Mouse (Mus musculus) kidney, postnatal 0 days (tissue): ENCODE data around the gene Dnajb5. TPM values are rescaled to one million over a fixed set of nuclear protein-coding genes. Genes with fewer than 3 reads are reported as not detected.

Source experiments
- ATAC-seq: fragments of 200-750 bp; cut with Nextera tagmentation; replicated peaks from 2 replicates; pipeline ENCODE4 v1.8.0; 2017; ENCODE audit warnings: low read depth, moderate number of reproducible peaks, moderate TSS enrichment, moderate library complexity; ENCODE audit not compliant: low FRiP score
- DNase-seq: peaks from one replicate; pipeline ENCODE4 v3.0.0-alpha.2; 2016; ENCODE audit warnings: low spot score
- H3K27ac ChIP-seq: fragments of 300-500 bp; sonication (generic); 2 replicates; pipeline ENCODE4 v1.5.1; 2014; ENCODE audit warnings: mild to moderate bottlenecking
- H3K27me3 ChIP-seq: fragments of 300-500 bp; sonication (generic); 2 replicates; pipeline ENCODE4 v1.6.1; 2014; ENCODE audit warnings: low read length, mixed read lengths; ENCODE audit not compliant: insufficient read depth
- H3K36me3 ChIP-seq: fragments of 300-500 bp; sonication (generic); 2 replicates; pipeline ENCODE4 v1.6.1; 2014; ENCODE audit warnings: low read length, mixed read lengths; ENCODE audit not compliant: insufficient read depth
- H3K4me1 ChIP-seq: fragments of 300-500 bp; sonication (generic); replicated peaks from 2 replicates; pipeline ENCODE4 v1.6.1; 2014; ENCODE audit warnings: antibody characterized with exemption, low read length, mixed read lengths; ENCODE audit not compliant: insufficient read depth
- H3K4me2 ChIP-seq: fragments of 300-500 bp; sonication (generic); 2 replicates; pipeline ENCODE4 v1.6.1; 2014; ENCODE audit warnings: mild to moderate bottlenecking, low read length, moderate library complexity, mixed read lengths
- H3K4me3 ChIP-seq: fragments of 300-500 bp; sonication (generic); replicated peaks from 2 replicates; pipeline ENCODE4 v1.5.1; 2014; ENCODE audit warnings: low read depth, low read length
- H3K9ac ChIP-seq: fragments of 300-500 bp; sonication (generic); 2 replicates; pipeline ENCODE4 v1.6.1; 2014; ENCODE audit warnings: low read depth, low read length
- H3K9me3 ChIP-seq: fragments of 300-500 bp; sonication (generic); replicated peaks from 2 replicates; pipeline ENCODE4 v1.6.1; 2016; ENCODE audit warnings: low read length, inconsistent platforms, mixed read lengths
- CTCF ChIP-seq: IDR thresholded peaks from 2 replicates; pipeline ENCODE4 v1.5.1; 2016; ENCODE audit warnings: antibody characterized with exemption, low read depth, mild to moderate bottlenecking, moderate library complexity
- WGBS: fragments of 180-500 bp; shearing (Covaris S2); extraction: QIAGEN DNeasy Blood & Tissue Kit; methylation state at CpG from one replicate; pipeline ENCODE4 v1.1.7; 2014; 5-methylcytosine and 5-hydroxymethylcytosine counted together
- polyA plus RNA-seq: library from polyadenylated mRNA; unstranded; fragments of >200 nt; fragmentation: Nextera tagmentation; extraction: Ambion mirVana; gene quantifications from 2 replicates; pipeline ENCODE4 v1.2.1, GENCODE M21; 2015

Gene Dnajb5
- polyA plus RNA-seq, 1 experiment from 2014 or later, result 4.6 TPM

GRCm38 (mm10) chr4:42957306-42957705 lies 7.7 kb downstream of the Dnajb5 start:
- H3K9ac ChIP-seq, result no peak overlapping the region
- H3K36me3 ChIP-seq, result 0 out of 2 replicates have a peak, but pooled peaks cover 3% of the 10 kb centered on the region
- H3K27ac ChIP-seq, result no peak overlapping the region
- no peak overlapping the region for H3K4me2 ChIP-seq
- H3K27me3 ChIP-seq, result no peaks in the 10 kb centered on the region
- 56% methylated on average over 11 of the region's 11 CpGs for WGBS
- no peaks in the 10 kb centered on the region for H3K4me1 ChIP-seq
- no peak for TF ChIP-seq CTCF
- DNase-seq (no peak), ATAC-seq (no peak)
- H3K9me3 ChIP-seq, result no peaks in the 10 kb centered on the region
- no peak overlapping the region for H3K4me3 ChIP-seq

GRCm38 (mm10) chr4:42957979-42958378 lies 8.4 kb downstream of the Dnajb5 start:
- Histone ChIP-seq H3K36me3 (0 out of 2 replicates have a peak, but pooled peaks cover 3% of the 10 kb centered on the region), H3K4me3 (no peak overlapping the region), H3K9me3 (no peaks in the 10 kb centered on the region), H3K4me1 (no peaks in the 10 kb centered on the region), H3K4me2 (no peak overlapping the region), H3K27me3 (no peaks in the 10 kb centered on the region), H3K27ac (no peak overlapping the region), H3K9ac (no peak overlapping the region)
- no peak for DNase-seq
- ATAC-seq, result no peak
- TF ChIP-seq CTCF, result no peak
- WGBS, result 86% methylated on average over 8 of the region's 8 CpGs

GRCm38 (mm10) chr4:42958942-42959341 lies 9.3 kb downstream of the Dnajb5 start:
- 62% methylated on average over 8 of the region's 8 CpGs for WGBS
- ATAC-seq (no peak), DNase-seq (no peak)
- Histone ChIP-seq H3K4me3 (no peak overlapping the region), H3K27me3 (no peaks in the 10 kb centered on the region), H3K4me1 (no peaks in the 10 kb centered on the region), H3K27ac (no peak overlapping the region), H3K9me3 (no peaks in the 10 kb centered on the region), H3K36me3 (0 out of 2 replicates have a peak, but pooled peaks cover 3% of the 10 kb centered on the region), H3K4me2 (no peak overlapping the region), H3K9ac (no peak overlapping the region)
- no peak for TF ChIP-seq CTCF

GRCm38 (mm10) chr4:42959382-42959781 lies 9.8 kb downstream of the Dnajb5 start:
- Histone ChIP-seq H3K27me3 (no peaks in the 10 kb centered on the region), H3K9me3 (no peaks in the 10 kb centered on the region), H3K4me2 (no peak overlapping the region), H3K9ac (no peak overlapping the region), H3K4me3 (no peak overlapping the region), H3K4me1 (no peaks in the 10 kb centered on the region), H3K36me3 (0 out of 2 replicates have a peak, but pooled peaks cover 3% of the 10 kb centered on the region), H3K27ac (no peak overlapping the region)
- no peak for TF ChIP-seq CTCF
- WGBS, result 55% methylated on average over 4 of the region's 4 CpGs
- DNase-seq (no peak), ATAC-seq (no peak)

- TF ChIP-seq CTCF, result peak; percentile 72
- no peaks in the 10 kb centered on the region for H3K9me3 ChIP-seq
- H3K36me3 ChIP-seq, result 0 out of 2 replicates have a peak, but pooled peaks cover 3% of the 10 kb centered on the region
- DNase-seq (peak; percentile 56), ATAC-seq (no peak)
- WGBS, result 33% methylated on average over 4 of the region's 4 CpGs
- H3K9ac ChIP-seq, result no peak overlapping the region
- H3K4me3 ChIP-seq, result no peak overlapping the region
- peaks cover 3% of the 10 kb centered on the region; the same call in 1 of the 2 replicates for H3K4me1 ChIP-seq
- no peak overlapping the region for H3K27ac ChIP-seq
- no peak overlapping the region for H3K4me2 ChIP-seq
- no peaks in the 10 kb centered on the region for H3K27me3 ChIP-seq
Measured at GRCm38 (mm10) chr4:42961592-42961991, 12.0 kb downstream of the Dnajb5 start.

GRCm38 (mm10) chr4:42963480-42963879 lies 13.9 kb downstream of the Dnajb5 start:
- no peak for DNase-seq
- H3K9ac ChIP-seq, result no peak overlapping the region
- peaks cover 3% of the 10 kb centered on the region; the same call in 1 of the 2 replicates for H3K4me1 ChIP-seq
- no peaks in the 10 kb centered on the region for H3K9me3 ChIP-seq
- TF ChIP-seq CTCF, result peak; percentile 39
- no peaks in the 10 kb centered on the region for H3K36me3 ChIP-seq
- H3K27me3 ChIP-seq, result no peaks in the 10 kb centered on the region
- ATAC-seq, result no peak
- WGBS, result 97% methylated on average over 2 of the region's 2 CpGs
- no peak overlapping the region for H3K4me2 ChIP-seq
- no peak overlapping the region for H3K27ac ChIP-seq
- H3K4me3 ChIP-seq, result no peak overlapping the region
